Mouse (Mus musculus) forebrain, embryonic 13.5 days (tissue): ENCODE measurements around the gene Caskin2. TPM values are rescaled to one million over a fixed set of nuclear protein-coding genes. Genes with fewer than 3 reads are reported as not detected.
"Not testable (repeated sequence)": the region's sequence is repeated elsewhere in the genome, so short reads cannot be mapped to it uniquely, and the experiment has no call there.

Source experiments
- ATAC-seq: fragments of 200-750 bp; cut with Nextera tagmentation; 2 replicates; pipeline ENCODE4 v1.8.0; 2017
- H3K27ac ChIP-seq: fragments of 300-500 bp; sonication (generic); 2 replicates; pipeline ENCODE4 v1.5.1; 2015; ENCODE audit warnings: inconsistent platforms, mild to moderate bottlenecking, moderate library complexity
- H3K27me3 ChIP-seq: fragments of 300-500 bp; sonication (generic); 2 replicates; pipeline ENCODE4 v1.6.1; 2015; ENCODE audit warnings: mild to moderate bottlenecking, inconsistent platforms
- H3K36me3 ChIP-seq: fragments of 300-500 bp; sonication (generic); 2 replicates; pipeline ENCODE4 v1.6.1; 2015; ENCODE audit warnings: mild to moderate bottlenecking, inconsistent platforms; ENCODE audit not compliant: poor library complexity, severe bottlenecking
- H3K4me1 ChIP-seq: fragments of 300-500 bp; sonication (generic); 2 replicates; pipeline ENCODE4 v1.6.1; 2015; ENCODE audit warnings: inconsistent platforms
- H3K4me2 ChIP-seq: fragments of 300-500 bp; sonication (generic); 2 replicates; pipeline ENCODE4 v1.6.1; 2015; ENCODE audit warnings: inconsistent platforms, mild to moderate bottlenecking, moderate library complexity
- H3K4me3 ChIP-seq: fragments of 300-500 bp; sonication (generic); 2 replicates; pipeline ENCODE4 v1.5.1; 2015; ENCODE audit warnings: mild to moderate bottlenecking, inconsistent platforms
- H3K9ac ChIP-seq: fragments of 300-500 bp; sonication (generic); 2 replicates; pipeline ENCODE4 v1.6.1; 2015; ENCODE audit warnings: mild to moderate bottlenecking, inconsistent platforms
- H3K9me3 ChIP-seq: fragments of 300-500 bp; sonication (generic); replicated peaks from 2 replicates; pipeline ENCODE4 v1.6.1; 2016; ENCODE audit warnings: inconsistent platforms
- WGBS: fragments of 180-500 bp; shearing (Covaris S2); methylation state at CpG from one replicate; pipeline ENCODE4 v1.1.7; 2015; 5-methylcytosine and 5-hydroxymethylcytosine counted together
- polyA plus RNA-seq: library from polyadenylated mRNA; unstranded; fragments of >200 nt; fragmentation: Nextera tagmentation; extraction: Ambion mirVana; gene quantifications from 2 replicates; pipeline ENCODE4 v1.2.1, GENCODE M21; 2015

Gene Caskin2
- polyA plus RNA-seq = 10.7 and 13.3 TPM in 2 replicates

GRCm38 (mm10) chr11:115813507-115814296 is at the start of gene Caskin2:
TSS of gene Caskin2 (minus strand) at chr11:115813639.
- peaks cover 24% of the 10 kb centered on the region for H3K36me3 ChIP-seq
- no peaks in the 10 kb centered on the region for H3K9me3 ChIP-seq
- no peaks in the 10 kb centered on the region for H3K27me3 ChIP-seq
- H3K9ac ChIP-seq = peak within 1 kb of the TSS; percentile 89
- peak; percentile 90 for ATAC-seq
- H3K27ac ChIP-seq = peak within 1 kb of the TSS; percentile 65
- WGBS = under 1% methylated on average over 44 of the region's 44 CpGs
- peaks cover 58% of the 10 kb centered on the region for H3K4me1 ChIP-seq
- peak within 1 kb of the TSS; percentile 89 for H3K4me3 ChIP-seq
- peak within 1 kb of the TSS; percentile 95 for H3K4me2 ChIP-seq

- peak; percentile 77; the same call in 1 of the 2 replicates for ATAC-seq
- Histone ChIP-seq H3K27me3 (peaks cover 66% of the 10 kb centered on the region), H3K4me1 (peaks cover 8% of the 10 kb centered on the region), H3K9ac (peak overlapping the region; percentile 56), H3K4me2 (peak overlapping the region; percentile 55), H3K9me3 (no peaks in the 10 kb centered on the region), H3K36me3 (no peaks in the 10 kb centered on the region), H3K27ac (no peak overlapping the region), H3K4me3 (peak overlapping the region; percentile 36)
- 2% methylated on average over 74 of the region's 75 CpGs for WGBS
Measured at GRCm38 (mm10) chr11:115859143-115859945, 45.9 kb upstream of the Caskin2 start.

GRCm38 (mm10) chr11:115858354-115858753 is 44.9 kb upstream of the Caskin2 start, which contains the start of gene Myo15b:
TSS of gene Myo15b (plus strand) at chr11:115858406.
- no peak for ATAC-seq
- WGBS = 11% methylated on average over 27 of the region's 27 CpGs
- no peaks in the 10 kb centered on the region for H3K36me3 ChIP-seq
- no peak within 1 kb of the TSS for H3K27ac ChIP-seq
- peaks cover 66% of the 10 kb centered on the region for H3K27me3 ChIP-seq
- peaks cover 8% of the 10 kb centered on the region for H3K4me1 ChIP-seq
- H3K4me2 ChIP-seq = peak within 1 kb of the TSS; percentile 55
- H3K9me3 ChIP-seq = no peaks in the 10 kb centered on the region
- peak within 1 kb of the TSS; percentile 36 for H3K4me3 ChIP-seq
- H3K9ac ChIP-seq = peak within 1 kb of the TSS; percentile 56

- H3K9ac ChIP-seq = no peak overlapping the region
- peaks cover 66% of the 10 kb centered on the region for H3K27me3 ChIP-seq
- 55% methylated on average over 12 of the region's 13 CpGs for WGBS
Measured at GRCm38 (mm10) chr11:115857936-115858335, 44.5 kb upstream of the Caskin2 start.

GRCm38 (mm10) chr11:115857146-115857545 is 43.7 kb upstream of the Caskin2 start:
- H3K27ac ChIP-seq, H3K9me3 ChIP-seq, H3K4me3 ChIP-seq, ATAC-seq, H3K9ac ChIP-seq, H3K4me1 ChIP-seq, H3K36me3 ChIP-seq, H3K4me2 ChIP-seq: not testable (repeated sequence)
- peaks cover 62% of the 10 kb centered on the region for H3K27me3 ChIP-seq
- 89% methylated on average over 4 of the region's 4 CpGs for WGBS

More at GRCm38 (mm10) chr11:115857936-115858335, 44.5 kb upstream of the Caskin2 start:
- H3K36me3 ChIP-seq = no peaks in the 10 kb centered on the region
- H3K4me2 ChIP-seq = no peak overlapping the region
- no peak for ATAC-seq
- no peaks in the 10 kb centered on the region for H3K9me3 ChIP-seq
- peaks cover 8% of the 10 kb centered on the region for H3K4me1 ChIP-seq
- no peak overlapping the region for H3K4me3 ChIP-seq
- H3K27ac ChIP-seq = no peak overlapping the region

- no peak overlapping the region for H3K4me2 ChIP-seq
- no peak overlapping the region for H3K4me3 ChIP-seq
- H3K4me1 ChIP-seq = peaks cover 8% of the 10 kb centered on the region
- no peak overlapping the region for H3K9ac ChIP-seq
- ATAC-seq = no peak
- H3K27me3 ChIP-seq = peaks cover 37% of the 10 kb centered on the region
- no peaks in the 10 kb centered on the region for H3K36me3 ChIP-seq
- 77% methylated on average over 6 of the region's 6 CpGs for WGBS
- H3K27ac ChIP-seq = no peak overlapping the region
- H3K9me3 ChIP-seq = no peaks in the 10 kb centered on the region
Measured at GRCm38 (mm10) chr11:115854674-115855073, 41.2 kb upstream of the Caskin2 start.

- Histone ChIP-seq H3K4me3 (no peak overlapping the region), H3K4me1 (no peaks in the 10 kb centered on the region), H3K9ac (no peak overlapping the region), H3K9me3 (no peaks in the 10 kb centered on the region), H3K36me3 (no peaks in the 10 kb centered on the region), H3K4me2 (no peak overlapping the region), H3K27me3 (no peaks in the 10 kb centered on the region), H3K27ac (no peak overlapping the region)
- ATAC-seq = no peak
- WGBS = 94% methylated on average over 2 of the region's 2 CpGs
Measured at GRCm38 (mm10) chr11:115845819-115846218, 32.4 kb upstream of the Caskin2 start.

GRCm38 (mm10) chr11:115844240-115844639 is 30.8 kb upstream of the Caskin2 start:
- no peaks in the 10 kb centered on the region for H3K4me1 ChIP-seq
- no peak overlapping the region for H3K27ac ChIP-seq
- H3K9ac ChIP-seq = no peak overlapping the region
- no peaks in the 10 kb centered on the region for H3K9me3 ChIP-seq
- H3K4me3 ChIP-seq = no peak overlapping the region
- no peaks in the 10 kb centered on the region for H3K36me3 ChIP-seq
- no peak overlapping the region for H3K4me2 ChIP-seq
- 66% methylated on average over 8 of the region's 8 CpGs for WGBS
- no peaks in the 10 kb centered on the region for H3K27me3 ChIP-seq
- ATAC-seq = no peak

GRCm38 (mm10) chr11:115843891-115844239 is 30.4 kb upstream of the Caskin2 start:
- 92% methylated on average over 5 of the region's 5 CpGs for WGBS
- Histone ChIP-seq H3K4me2 (no peak overlapping the region), H3K27ac (no peak overlapping the region), H3K4me3 (no peak overlapping the region), H3K27me3 (no peaks in the 10 kb centered on the region), H3K36me3 (no peaks in the 10 kb centered on the region), H3K9me3 (no peaks in the 10 kb centered on the region), H3K4me1 (no peaks in the 10 kb centered on the region), H3K9ac (no peak overlapping the region)
- ATAC-seq = no peak

- Histone ChIP-seq H3K9ac (no peak overlapping the region), H3K9me3 (no peaks in the 10 kb centered on the region), H3K4me2 (no peak overlapping the region), H3K27ac (no peak overlapping the region), H3K27me3 (no peaks in the 10 kb centered on the region), H3K4me1 (no peaks in the 10 kb centered on the region), H3K36me3 (no peaks in the 10 kb centered on the region), H3K4me3 (no peak overlapping the region)
- 80% methylated on average over 11 of the region's 14 CpGs for WGBS
- ATAC-seq = no peak
Measured at GRCm38 (mm10) chr11:115843141-115843890, 29.9 kb upstream of the Caskin2 start.

GRCm38 (mm10) chr11:115841961-115842550 is 28.6 kb upstream of the Caskin2 start:
- no peak overlapping the region for H3K27ac ChIP-seq
- H3K4me2 ChIP-seq = no peak overlapping the region
- no peaks in the 10 kb centered on the region for H3K4me1 ChIP-seq
- ATAC-seq = no peak
- H3K36me3 ChIP-seq = no peaks in the 10 kb centered on the region
- no peaks in the 10 kb centered on the region for H3K27me3 ChIP-seq
- no peak overlapping the region for H3K4me3 ChIP-seq
- no peak overlapping the region for H3K9ac ChIP-seq
- WGBS = 36% methylated on average over 6 of the region's 6 CpGs
- H3K9me3 ChIP-seq = no peaks in the 10 kb centered on the region
